Mouse (Mus musculus) thymus, postnatal 36 days (tissue): ENCODE results near the gene Cnbp.

ENCODE experiments used
- DNase-seq, 2 experiments: peaks; one replicate each; pipeline ENCODE4 v3.0.0; 2022; ENCODE audit warnings: mixed read lengths in 2 of 2

Cnbp gene

GRCm38 (mm10) chr6:87804886-87805285 is 46.0 kb downstream of the Cnbp start:
- DNase-seq = no peak

- no peak for DNase-seq
Observed at GRCm38 (mm10) chr6:87804036-87804435, 46.9 kb downstream of the Cnbp start.

DNA sequence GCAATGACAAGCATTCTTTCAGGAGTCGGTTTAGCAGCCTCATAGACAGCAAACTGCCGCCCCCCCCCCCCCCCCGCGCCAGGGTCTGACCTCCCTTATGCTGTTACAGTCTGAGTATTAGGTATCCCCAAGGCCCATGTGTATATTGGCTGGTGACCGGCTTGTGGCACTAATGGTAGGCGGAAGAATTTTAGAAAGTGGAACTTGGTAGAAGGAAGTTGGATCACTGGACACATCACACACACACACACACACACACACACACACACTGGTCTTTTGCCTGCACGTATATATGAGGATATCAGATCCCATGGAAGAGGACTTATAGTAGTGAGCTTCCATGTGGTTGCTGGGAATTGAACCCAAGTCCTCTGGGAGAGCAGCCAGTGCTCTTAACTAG is 48.4 kb downstream of the Cnbp start:
- no peak for DNase-seq

DNA sequence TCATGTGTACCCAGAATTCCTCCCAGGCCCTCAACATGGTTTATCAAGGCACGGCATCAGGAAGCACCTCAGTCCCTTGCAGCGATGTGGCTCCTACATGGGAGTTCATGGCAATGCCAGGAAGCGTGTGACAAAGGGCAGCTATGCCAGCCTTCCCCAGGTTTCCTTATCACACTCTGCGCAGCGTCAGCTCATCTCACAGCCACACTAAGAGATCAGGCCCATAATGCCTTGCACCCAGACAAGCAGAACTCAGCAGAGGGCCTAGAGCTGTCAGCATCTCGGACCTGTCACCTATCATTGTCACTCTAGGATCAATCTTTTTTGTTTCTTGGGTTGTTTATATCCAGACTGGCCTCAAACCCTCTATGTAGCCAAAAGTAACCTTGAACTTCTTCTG is 51.3 kb downstream of the Cnbp start:
- no peak for DNase-seq

GRCm38 (mm10) chr6:87797321-87797720 is 53.6 kb downstream of the Cnbp start:
- no peak for DNase-seq

GRCm38 (mm10) chr6:87796251-87796880 is 54.5 kb downstream of the Cnbp start:
- DNase-seq = no peak

DNA sequence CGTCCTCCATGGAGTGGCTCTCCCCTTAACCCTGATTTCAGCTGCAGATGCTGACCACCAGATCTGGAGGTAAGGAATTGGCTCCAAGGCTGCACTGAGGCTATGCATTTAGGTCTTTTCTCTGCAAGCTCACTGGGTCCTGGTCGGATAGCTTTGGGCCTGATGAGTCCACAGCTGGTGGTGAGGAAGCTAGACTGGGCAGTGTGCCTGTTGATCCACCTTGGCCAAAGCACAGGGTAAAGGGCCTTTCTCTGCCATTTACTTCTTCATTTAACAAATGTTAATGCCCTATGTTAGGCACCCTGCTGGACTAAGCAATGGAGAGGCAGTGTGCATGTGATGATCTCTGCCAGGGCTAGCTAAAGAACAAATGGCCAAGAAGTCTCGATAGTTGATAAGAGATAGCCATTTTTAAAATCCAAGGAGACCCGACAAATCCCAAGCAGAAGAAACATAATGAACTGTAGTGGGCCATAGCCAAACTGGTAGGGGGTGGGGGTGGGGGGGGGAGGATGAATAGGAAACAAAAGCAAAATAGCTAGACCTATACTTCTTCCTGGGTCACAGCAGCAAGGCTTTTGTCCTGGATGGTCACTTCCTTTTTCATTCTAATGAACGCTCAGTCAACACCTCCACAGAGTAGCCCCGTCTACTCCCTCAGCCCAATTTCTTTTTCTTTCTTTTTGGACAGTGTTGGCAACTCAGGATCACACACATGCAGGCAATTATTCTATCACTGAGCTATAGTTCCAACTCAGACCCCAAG is 55.3 kb downstream of the Cnbp start:
- DNase-seq = no peak

GRCm38 (mm10) chr6:87793821-87794510 is 56.9 kb downstream of the Cnbp start:
- no peak for DNase-seq
